Mouse (Mus musculus): ENCODE results near the gene Prkca.

GRCm38 (mm10) chr11:108204895-108205248 lies 138.9 kb downstream of the Prkca start:
- TF ChIP-seq POLR2A (IDR thresholded peaks at IDR 0.05; ENCODE audit: control insufficient read depth, low read depth, low read length) (no peak), CTCF (IDR thresholded peaks at IDR 0.05; ENCODE audit: control insufficient read depth, insufficient read depth, insufficient replicate concordance, low read depth, low read length) (no peak)
